Mouse (Mus musculus): Measurements from ENCODE around the gene Ppia.

- TF ChIP-seq CTCF (IDR thresholded peaks at IDR 0.05) (no peak), POLR2A (IDR thresholded peaks at IDR 0.05; ENCODE audit: insufficient read depth, low read depth, low read length) (no peak), EP300 (IDR thresholded peaks at IDR 0.05; ENCODE audit: insufficient read depth, low read depth, low read length) (no peak)
Observed at GRCm38 (mm10) chr11:6418751-6419150, 3.5 kb downstream of the Ppia start.
